Mouse (Mus musculus): ENCODE data around the gene Vmo1. TPM values are rescaled to one million over a fixed set of nuclear protein-coding genes. Genes with fewer than 3 reads are reported as not detected.
"Not testable (repeated sequence)": the region's sequence is repeated elsewhere in the genome, so short reads cannot be mapped to it uniquely, and the experiment has no call there.

Vmo1 gene
- polyA plus RNA-seq, 1 experiment from 2014 or later, result not detected

DNA sequence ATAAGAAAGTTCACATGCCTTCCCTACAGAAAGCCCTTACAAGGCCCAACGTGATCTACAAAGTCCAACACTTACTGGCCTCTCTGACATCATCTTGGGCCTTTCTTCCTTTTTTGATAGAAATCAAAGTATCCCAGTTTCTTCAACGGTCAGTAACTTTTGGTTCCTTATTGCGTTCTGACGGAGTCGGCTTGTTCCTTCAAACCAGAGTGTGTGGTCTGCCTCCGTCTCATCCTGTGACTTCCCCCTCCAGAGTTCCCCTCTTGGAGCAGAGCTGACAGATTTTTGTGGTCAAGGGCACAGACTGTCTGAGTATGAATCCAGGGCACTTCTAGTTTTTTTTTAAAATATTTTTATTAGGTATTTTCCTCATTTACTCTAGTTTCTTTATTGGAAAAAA lies 24.7 kb downstream of the Vmo1 start:
- no peaks in the 10 kb centered on the region for H3K27me3 ChIP-seq (replicated peaks; ENCODE audit: low read depth, poor library complexity, severe bottlenecking)
- H3K4me3 ChIP-seq, result no peak overlapping the region
- DNase-seq (ENCODE audit: low spot score), result no peak
- H3K9me3 ChIP-seq, result no peaks in the 10 kb centered on the region
- no peaks in the 10 kb centered on the region for H3K36me3 ChIP-seq (replicated peaks)
- no peaks in the 10 kb centered on the region for H3K4me1 ChIP-seq
- 85% methylated on average over 6 of the region's 6 CpGs for WGBS
- no peak overlapping the region for H3K27ac ChIP-seq (replicated peaks)

DNA sequence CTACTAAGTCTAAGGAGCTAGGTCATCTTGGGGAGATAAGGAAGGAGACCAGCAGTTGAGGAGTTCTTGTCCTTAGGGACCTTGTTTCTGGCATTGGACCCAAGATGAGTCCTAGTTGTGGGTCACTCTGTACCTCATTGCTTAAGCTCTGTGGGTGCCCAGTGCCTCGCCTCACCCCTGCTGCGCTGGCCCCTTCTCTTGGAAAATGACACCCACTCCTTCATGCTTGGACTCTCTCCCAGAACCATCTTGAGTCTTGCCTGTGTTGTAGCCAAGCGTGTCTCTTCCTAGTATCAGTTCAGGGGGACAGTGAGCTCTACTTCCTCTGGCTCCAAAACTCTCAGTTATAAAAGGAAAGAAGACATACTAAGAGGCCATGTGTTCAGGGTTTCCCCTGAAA lies 25.3 kb downstream of the Vmo1 start:
- WGBS, result 88% methylated on average over 3 of the region's 3 CpGs
- no peak for DNase-seq (ENCODE audit: low spot score)
- Histone ChIP-seq H3K4me1 (no peaks in the 10 kb centered on the region), H3K27me3 (replicated peaks; ENCODE audit: low read depth, poor library complexity, severe bottlenecking) (no peaks in the 10 kb centered on the region), H3K27ac (replicated peaks) (no peak overlapping the region), H3K36me3 (replicated peaks) (no peaks in the 10 kb centered on the region), H3K9me3 (no peaks in the 10 kb centered on the region), H3K4me3 (no peak overlapping the region)

DNA sequence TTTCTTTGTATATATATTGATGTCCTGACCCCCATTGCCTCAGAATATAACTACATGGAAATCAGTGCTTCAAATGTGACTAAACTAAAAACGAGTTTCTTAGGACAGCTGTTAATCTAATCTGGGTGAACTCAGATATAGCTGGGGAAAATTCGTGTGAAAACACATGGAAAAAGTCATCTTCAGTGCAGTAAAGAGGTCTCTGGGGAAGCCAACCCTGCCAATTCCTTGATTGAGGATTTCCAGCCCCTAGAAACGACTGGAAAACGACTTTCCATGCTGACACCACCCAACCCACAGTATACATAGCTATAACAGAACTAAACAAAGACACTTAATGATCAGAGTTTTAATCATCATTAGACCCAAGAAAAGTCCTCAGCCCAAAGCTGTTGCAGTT lies 26.6 kb downstream of the Vmo1 start:
- Histone ChIP-seq H3K27ac (replicated peaks) (no peak overlapping the region), H3K4me1 (no peaks in the 10 kb centered on the region), H3K9me3 (no peaks in the 10 kb centered on the region), H3K27me3 (replicated peaks; ENCODE audit: low read depth, poor library complexity, severe bottlenecking) (no peaks in the 10 kb centered on the region), H3K4me3 (no peak overlapping the region), H3K36me3 (replicated peaks) (no peaks in the 10 kb centered on the region)
- DNase-seq (ENCODE audit: low spot score), result no peak
- 56% methylated on average over 4 of the region's 4 CpGs for WGBS

DNA sequence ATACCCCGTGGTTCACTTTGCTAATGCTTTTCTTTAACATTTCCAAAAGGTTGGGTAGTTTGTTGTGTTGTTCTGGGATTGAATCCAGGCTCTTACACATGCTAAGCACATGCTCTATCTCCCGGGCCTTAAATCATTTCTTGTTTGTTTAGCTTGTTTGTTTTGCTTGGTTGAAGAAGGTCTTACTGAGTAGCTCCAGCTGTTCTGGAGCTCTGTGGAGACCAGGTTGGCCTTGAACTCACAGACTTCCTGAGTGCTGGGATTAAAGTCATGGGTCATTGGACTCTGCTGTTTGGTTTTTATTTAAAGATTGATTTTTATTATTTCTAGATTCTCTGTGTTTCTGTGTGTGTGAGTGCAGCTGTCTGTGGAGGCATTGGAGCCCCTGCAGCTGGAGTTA lies 28.9 kb downstream of the Vmo1 start:
- Histone ChIP-seq H3K27ac (replicated peaks) (no peak overlapping the region), H3K4me1 (no peaks in the 10 kb centered on the region), H3K27me3 (replicated peaks; ENCODE audit: low read depth, poor library complexity, severe bottlenecking) (no peaks in the 10 kb centered on the region), H3K4me3 (no peak overlapping the region), H3K9me3 (no peaks in the 10 kb centered on the region), H3K36me3 (replicated peaks) (no peaks in the 10 kb centered on the region)
- DNase-seq (ENCODE audit: low spot score), result no peak
- WGBS, result 65% methylated on average over 2 of the region's 2 CpGs

DNA sequence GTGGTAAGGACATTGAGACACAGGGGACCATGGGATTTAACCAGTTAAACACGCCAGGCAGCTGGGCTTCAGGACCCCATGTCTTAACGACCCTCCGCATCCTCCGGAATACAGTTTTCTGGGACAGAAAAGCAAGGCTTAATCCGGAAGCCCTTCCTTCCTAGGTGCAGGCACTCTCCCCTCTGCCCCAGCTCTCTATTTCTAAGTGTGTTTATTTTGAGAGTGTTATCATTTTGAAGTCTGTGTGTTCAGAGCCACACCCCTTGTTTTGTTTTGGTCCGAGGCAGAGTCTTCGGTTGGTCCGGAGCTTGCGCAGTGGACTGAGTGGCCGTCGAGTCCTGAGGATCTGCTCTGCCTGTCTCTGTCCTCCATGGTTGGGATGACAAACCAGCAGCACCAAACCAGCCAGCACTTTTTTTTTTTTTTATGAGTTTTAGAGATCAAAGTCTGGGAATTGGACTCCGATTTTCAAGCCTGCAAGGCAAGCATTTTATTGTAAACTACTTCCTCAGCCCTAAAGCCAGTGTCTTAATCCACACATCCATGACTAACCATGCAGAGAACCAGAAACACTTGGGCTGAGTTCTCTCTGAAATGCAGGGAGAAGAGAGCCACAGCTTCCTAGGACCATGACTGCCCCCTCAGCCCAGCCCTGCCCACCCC lies 39.4 kb downstream of the Vmo1 start:
- H3K36me3 ChIP-seq (replicated peaks), result no peaks in the 10 kb centered on the region
- DNase-seq (ENCODE audit: low spot score), result no peak
- H3K27ac ChIP-seq (replicated peaks), result no peak overlapping the region
- no peaks in the 10 kb centered on the region for H3K4me1 ChIP-seq
- 85% methylated on average over 12 of the region's 12 CpGs for whole genome bisulfite sequencing
- no peaks in the 10 kb centered on the region for H3K27me3 ChIP-seq (replicated peaks; ENCODE audit: low read depth, poor library complexity, severe bottlenecking)
- H3K9me3 ChIP-seq, result no peaks in the 10 kb centered on the region
- no peak overlapping the region for H3K4me3 ChIP-seq

DNA sequence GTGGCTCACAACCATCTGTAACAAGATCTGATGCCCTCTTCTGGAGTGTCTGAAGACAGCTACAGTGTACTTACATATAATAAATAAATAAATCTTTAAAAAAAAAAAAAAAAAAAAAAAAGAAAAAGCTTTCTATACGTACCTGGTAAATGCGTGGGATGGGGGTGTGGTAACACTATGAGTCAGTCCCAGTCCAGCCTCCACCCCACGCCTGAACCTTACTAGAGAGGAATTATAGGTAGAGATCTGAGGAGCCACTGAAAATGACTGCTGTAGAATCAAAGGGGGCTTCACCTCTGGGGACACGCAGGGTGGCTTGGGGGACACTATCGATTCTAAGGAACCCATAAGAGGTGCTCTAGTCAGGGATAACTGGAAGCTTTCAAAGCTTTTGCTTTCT lies 41.1 kb downstream of the Vmo1 start:
- H3K36me3 ChIP-seq (replicated peaks); H3K27me3 ChIP-seq (replicated peaks; ENCODE audit: low read depth, poor library complexity, severe bottlenecking); H3K4me3 ChIP-seq; H3K9me3 ChIP-seq; DNase-seq (ENCODE audit: low spot score); H3K27ac ChIP-seq (replicated peaks); H3K4me1 ChIP-seq: not testable (repeated sequence)
- 94% methylated on average over 5 of the region's 5 CpGs for WGBS

DNA sequence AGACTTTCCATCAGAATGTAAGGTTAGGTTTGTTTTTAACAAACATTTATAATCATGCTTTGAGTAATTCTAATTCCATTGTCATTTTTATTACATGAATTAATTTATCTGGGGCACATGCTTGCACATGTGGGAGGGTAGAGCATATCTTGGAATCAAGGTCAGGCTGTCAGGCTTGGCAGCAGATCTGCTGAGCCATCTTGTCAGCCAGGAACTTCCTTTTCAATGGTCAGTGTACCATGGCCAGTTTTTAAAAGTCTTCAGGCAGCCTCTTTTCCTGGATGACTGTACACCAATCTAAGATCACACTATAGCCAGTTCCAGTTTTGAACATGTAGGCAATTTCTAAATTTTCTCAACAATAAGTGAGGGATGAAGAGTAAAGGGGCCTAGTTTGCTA lies 41.7 kb downstream of the Vmo1 start:
- no peak overlapping the region for H3K27ac ChIP-seq (replicated peaks)
- no peaks in the 10 kb centered on the region for H3K36me3 ChIP-seq (replicated peaks)
- no peaks in the 10 kb centered on the region for H3K4me1 ChIP-seq
- H3K9me3 ChIP-seq, result no peaks in the 10 kb centered on the region
- no peak overlapping the region for H3K4me3 ChIP-seq
- DNase-seq (ENCODE audit: low spot score), result no peak
- H3K27me3 ChIP-seq (replicated peaks; ENCODE audit: low read depth, poor library complexity, severe bottlenecking), result peaks cover 4% of the 10 kb centered on the region; the same call in 1 of the 2 replicates

DNA sequence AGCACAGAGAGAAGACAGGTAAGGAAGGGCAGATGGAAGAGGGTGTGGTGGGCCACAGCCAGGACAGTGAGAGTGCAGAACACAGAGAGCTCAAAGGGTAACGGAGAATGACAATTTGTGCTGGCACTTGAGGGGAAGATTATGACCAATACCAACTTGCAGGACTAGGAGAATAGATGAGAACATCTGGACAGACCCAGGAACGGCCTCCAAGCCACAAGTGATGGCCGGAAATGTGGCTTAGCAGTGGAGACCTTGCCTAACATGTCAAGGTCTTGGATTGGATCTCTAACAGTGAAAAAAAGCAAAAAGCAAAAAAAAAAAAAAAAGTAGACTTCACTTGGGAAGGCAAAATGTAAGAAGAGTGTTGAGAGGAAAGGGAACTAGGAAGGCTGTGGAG lies 44.7 kb downstream of the Vmo1 start:
- Histone ChIP-seq H3K27me3 (replicated peaks; ENCODE audit: low read depth, poor library complexity, severe bottlenecking) (peaks cover 34% of the 10 kb centered on the region), H3K9me3 (no peaks in the 10 kb centered on the region), H3K4me3 (no peak overlapping the region), H3K27ac (replicated peaks) (no peak overlapping the region), H3K4me1 (peaks cover 13% of the 10 kb centered on the region), H3K36me3 (replicated peaks) (no peaks in the 10 kb centered on the region)
- 89% methylated on average over 3 of the region's 3 CpGs for WGBS
- DNase-seq (ENCODE audit: low spot score), result no peak

DNA sequence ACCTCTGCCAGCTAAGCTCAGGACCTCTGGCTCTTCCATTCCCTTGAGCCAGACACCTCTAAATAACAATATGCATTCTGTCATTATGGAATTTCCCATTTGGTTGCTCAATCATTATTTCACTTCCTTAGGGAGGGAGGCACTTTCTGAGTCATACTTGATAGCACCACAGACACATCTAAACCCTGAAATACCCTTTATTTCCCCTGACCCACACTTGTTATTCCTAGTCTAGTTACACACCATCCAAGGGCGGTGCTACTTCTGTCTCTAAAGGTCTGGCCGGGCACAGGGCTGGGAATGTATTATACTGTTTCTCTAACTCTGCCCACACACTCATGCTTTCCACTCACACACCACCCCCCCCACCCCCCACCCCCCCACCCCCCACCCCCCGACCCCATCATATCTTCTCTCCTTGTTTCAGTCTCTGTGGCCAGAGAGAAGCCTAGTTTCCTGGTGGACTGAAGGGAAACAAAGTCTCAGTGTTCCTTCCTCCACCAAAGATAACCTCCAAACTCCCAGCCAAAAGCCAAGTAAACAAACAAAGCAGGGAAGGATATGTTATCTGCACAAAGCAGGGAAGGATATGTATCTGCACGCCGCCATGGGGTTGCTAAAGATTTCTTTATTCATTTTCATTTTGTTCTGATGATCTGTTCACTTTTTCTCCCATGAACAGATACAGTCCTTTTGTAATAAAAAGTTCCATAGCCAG lies 46.4 kb downstream of the Vmo1 start:
- no peak for DNase-seq (ENCODE audit: low spot score)
- Histone ChIP-seq H3K4me1 (peaks cover 19% of the 10 kb centered on the region), H3K9me3 (no peaks in the 10 kb centered on the region), H3K4me3 (no peak overlapping the region), H3K27ac (replicated peaks) (no peak overlapping the region), H3K27me3 (replicated peaks; ENCODE audit: low read depth, poor library complexity, severe bottlenecking) (peaks cover 51% of the 10 kb centered on the region), H3K36me3 (replicated peaks) (no peaks in the 10 kb centered on the region)
- 86% methylated on average over 5 of the region's 5 CpGs for WGBS

DNA sequence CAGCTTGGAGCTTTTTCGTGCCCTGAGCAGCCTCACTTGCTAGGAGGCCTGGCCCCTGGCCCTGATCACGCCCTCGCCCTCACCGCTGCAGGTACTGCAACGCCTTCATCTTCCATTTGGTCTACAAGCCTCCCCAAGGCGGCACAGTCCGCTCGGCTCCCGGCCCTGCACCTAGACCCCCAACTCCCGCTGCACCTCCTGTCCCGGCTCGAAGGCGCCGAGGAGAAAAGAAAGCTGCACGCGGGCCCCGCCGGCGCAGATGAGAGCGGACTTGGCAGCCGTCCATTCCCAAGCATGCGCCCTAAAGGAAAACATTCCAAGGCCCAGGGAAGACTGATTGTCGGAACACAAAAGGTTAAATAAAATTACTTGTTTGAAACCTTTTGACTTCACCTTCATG lies 48.6 kb downstream of the Vmo1 start:
- Histone ChIP-seq H3K9me3 (no peaks in the 10 kb centered on the region), H3K4me3 (peak overlapping the region; percentile 38), H3K4me1 (peaks cover 19% of the 10 kb centered on the region), H3K36me3 (replicated peaks) (no peaks in the 10 kb centered on the region), H3K27me3 (replicated peaks; ENCODE audit: low read depth, poor library complexity, severe bottlenecking) (peaks cover 73% of the 10 kb centered on the region), H3K27ac (replicated peaks) (peak overlapping the region; percentile 57)
- DNase-seq (ENCODE audit: low spot score), result peak; percentile 26
- WGBS, result 14% methylated on average over 23 of the region's 23 CpGs

DNA sequence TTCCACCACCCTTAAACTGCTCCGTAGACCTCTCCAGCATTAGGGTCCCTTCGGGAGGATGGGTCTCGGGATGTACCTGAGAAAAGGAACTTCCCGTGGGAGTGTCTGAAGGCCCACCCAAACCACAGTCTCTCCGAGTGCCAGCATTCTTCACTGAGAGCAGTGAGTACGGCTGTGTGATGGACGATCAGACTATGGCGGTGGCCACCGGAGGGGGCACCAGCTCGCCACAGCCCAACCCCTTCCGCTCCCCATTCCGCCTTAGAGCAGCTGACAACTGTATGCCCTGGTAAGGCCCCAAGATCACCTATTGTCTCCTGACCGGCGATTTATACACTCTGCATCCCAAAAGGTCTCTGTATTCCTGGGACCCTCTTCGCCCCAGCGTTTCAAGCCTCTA lies 49.2 kb downstream of the Vmo1 start:
- H3K27me3 ChIP-seq (replicated peaks; ENCODE audit: low read depth, poor library complexity, severe bottlenecking), result peaks cover 79% of the 10 kb centered on the region
- WGBS, result 23% methylated on average over 16 of the region's 16 CpGs
- H3K4me3 ChIP-seq, result peak overlapping the region; percentile 38
- H3K9me3 ChIP-seq, result no peaks in the 10 kb centered on the region
- H3K4me1 ChIP-seq, result peaks cover 19% of the 10 kb centered on the region
- no peaks in the 10 kb centered on the region for H3K36me3 ChIP-seq (replicated peaks)
- peak; percentile 45 for DNase-seq (ENCODE audit: low spot score)
- peak overlapping the region; percentile 57; the same call in 1 of the 2 replicates for H3K27ac ChIP-seq (replicated peaks)

DNA sequence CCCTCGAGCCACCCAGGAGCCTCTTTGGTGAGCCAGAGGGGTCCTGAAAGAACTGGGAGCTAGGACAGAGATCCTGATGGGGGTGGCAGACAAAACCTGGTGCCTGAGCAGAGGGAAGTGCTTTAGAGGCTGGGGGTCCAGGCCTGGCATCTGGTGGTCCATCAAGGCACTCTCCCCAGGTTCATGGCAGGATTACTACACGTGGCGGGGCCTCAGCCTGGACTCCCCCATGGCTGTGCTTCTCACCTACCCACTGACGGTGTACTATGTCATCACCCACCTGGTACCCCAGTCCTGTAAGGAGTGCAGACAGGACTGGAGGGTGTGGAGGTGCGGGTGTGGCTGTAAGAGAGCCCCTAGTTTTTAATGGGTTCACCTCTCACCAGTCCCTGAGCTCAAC lies 50.4 kb downstream of the Vmo1 start:
- Histone ChIP-seq H3K36me3 (replicated peaks) (no peaks in the 10 kb centered on the region), H3K27ac (replicated peaks) (no peak overlapping the region), H3K9me3 (no peaks in the 10 kb centered on the region), H3K27me3 (replicated peaks; ENCODE audit: low read depth, poor library complexity, severe bottlenecking) (peaks cover 91% of the 10 kb centered on the region), H3K4me3 (no peak overlapping the region), H3K4me1 (peaks cover 29% of the 10 kb centered on the region)
- 68% methylated on average over 5 of the region's 5 CpGs for WGBS
- no peak for DNase-seq (ENCODE audit: low spot score)

Measured in embryonic facial prominence, embryonic 10.5 days (tissue).